Mouse (Mus musculus) CH12.LX (cell line): ENCODE measurements around the gene Arhgef2. TPM values are rescaled to one million over a fixed set of nuclear protein-coding genes. Genes with fewer than 3 reads are reported as not detected.

Source experiments
- DNase-seq: peaks from one replicate; pipeline ENCODE4 v3.0.0-alpha.2; 2013; ENCODE audit errors: extremely low read depth
- H3K27ac ChIP-seq: 2 replicates; pipeline ENCODE4 v1.5.1; 2012; ENCODE audit warnings: low read depth, mild to moderate bottlenecking, control low read depth, moderate library complexity; ENCODE audit not compliant: insufficient read depth
- H3K27me3 ChIP-seq: replicated peaks from 2 replicates; pipeline ENCODE3; 2012; ENCODE audit warnings: inconsistent platforms
- H3K36me3 ChIP-seq, 2 experiments: replicated peaks in 1 of 2; 2 replicates each; pipeline versions ENCODE3 to v1.6.1; 2012; ENCODE audit warnings: inconsistent platforms in 1 of 2, low read length in 1 of 2, mild to moderate bottlenecking in 1 of 2, mixed read lengths in 1 of 2, moderate library complexity in 1 of 2; ENCODE audit not compliant: control insufficient read depth in 1 of 2, insufficient read depth in 1 of 2
- H3K4me1 ChIP-seq, 2 experiments: 2 replicates each; pipeline ENCODE4 v1.6.1; 2012; ENCODE audit warnings: inconsistent platforms in 1 of 2, moderate library complexity in 1 of 2; ENCODE audit not compliant: insufficient read depth in 2 of 2, control insufficient read depth in 1 of 2
- H3K4me2 ChIP-seq: 2 replicates; pipeline ENCODE4 v1.6.1; 2012; ENCODE audit warnings: low read depth, mild to moderate bottlenecking, control low read depth; ENCODE audit not compliant: poor library complexity, insufficient read depth, severe bottlenecking
- H3K4me3 ChIP-seq, 3 experiments: fragments of 150-350 bp in 1 of 3; sonication (generic) in 1 of 3; replicated peaks in 1 of 3; 2 replicates each; pipeline versions ENCODE3 to v1.5.1; 2011 to 2012; ENCODE audit warnings: low read depth in 2 of 3, low read length in 2 of 3, mild to moderate bottlenecking in 2 of 3, moderate library complexity in 2 of 3, control low read depth in 1 of 3, improper control_type of control experiment in 1 of 3, inconsistent platforms in 1 of 3, mixed read lengths in 1 of 3; ENCODE audit not compliant: poor library complexity in 1 of 3
- H3K79me2 ChIP-seq: replicated peaks from 2 replicates; pipeline ENCODE4 v1.6.1; 2012; ENCODE audit warnings: mild to moderate bottlenecking, moderate library complexity; ENCODE audit not compliant: control insufficient read depth, poor library complexity, insufficient read depth, severe bottlenecking; ENCODE audit errors: extremely low read depth
- H3K9ac ChIP-seq: 2 replicates; pipeline ENCODE4 v1.6.1; 2012; ENCODE audit warnings: low read depth, mild to moderate bottlenecking, control low read depth, moderate library complexity; ENCODE audit not compliant: insufficient read depth
- H3K9me3 ChIP-seq: replicated peaks from 2 replicates; pipeline ENCODE3; 2012; ENCODE audit warnings: low read length, inconsistent platforms, mixed read lengths
- CTCF ChIP-seq, 2 experiments: IDR thresholded peaks in 1 of 2; conservative IDR thresholded peaks in 1 of 2; 2 replicates each; pipeline ENCODE4 v1.5.1; 2011 to 2012; ENCODE audit warnings: low read depth in 2 of 2, low read length in 2 of 2, improper control_type of control experiment in 1 of 2, inconsistent platforms in 1 of 2, mild to moderate bottlenecking in 1 of 2, moderate library complexity in 1 of 2
- E2F4 ChIP-seq: IDR thresholded peaks from 2 replicates; pipeline ENCODE4 v1.6.1; 2011; ENCODE audit warnings: low read depth, low read length, improper control_type of control experiment; ENCODE audit not compliant: insufficient replicate concordance
- ELF1 ChIP-seq: IDR thresholded peaks from 2 replicates; pipeline ENCODE4 v1.6.1; 2014; ENCODE audit warnings: low read depth, mild to moderate bottlenecking, inconsistent platforms, low read length, improper control_type of control experiment
- GABPA ChIP-seq: IDR thresholded peaks from 2 replicates; pipeline ENCODE4 v1.6.1; 2012; ENCODE audit warnings: low read depth, low read length, improper control_type of control experiment, inconsistent platforms; ENCODE audit not compliant: insufficient replicate concordance
- IRF4 ChIP-seq: IDR thresholded peaks from 2 replicates; pipeline ENCODE4 v1.6.1; 2014; ENCODE audit warnings: low read depth, mild to moderate bottlenecking, inconsistent platforms, low read length, improper control_type of control experiment
- JUND ChIP-seq: conservative IDR thresholded peaks from 2 replicates; pipeline ENCODE4 v1.6.1; 2011; ENCODE audit warnings: low read depth, low read length, improper control_type of control experiment
- KAT2A ChIP-seq: IDR thresholded peaks from 2 replicates; pipeline ENCODE4 v1.6.1; 2012; ENCODE audit warnings: low read length, improper control_type of control experiment, inconsistent platforms; ENCODE audit not compliant: insufficient replicate concordance
- MAFK ChIP-seq: IDR thresholded peaks from 2 replicates; pipeline ENCODE4 v1.6.1; 2011; ENCODE audit warnings: low read length, improper control_type of control experiment; ENCODE audit not compliant: insufficient replicate concordance
- MAX ChIP-seq: IDR thresholded peaks from 2 replicates; pipeline ENCODE4 v1.6.1; 2011; ENCODE audit warnings: low read length, improper control_type of control experiment
- MAZ ChIP-seq: IDR thresholded peaks from 2 replicates; pipeline ENCODE4 v1.6.1; 2012; ENCODE audit warnings: low read depth, mild to moderate bottlenecking, inconsistent platforms, low read length, improper control_type of control experiment, moderate library complexity
- MXI1 ChIP-seq: IDR thresholded peaks from 2 replicates; pipeline ENCODE4 v1.6.1; 2011; ENCODE audit warnings: mild to moderate bottlenecking, low read depth, low read length, improper control_type of control experiment
- MYC ChIP-seq: IDR thresholded peaks from 2 replicates; pipeline ENCODE4 v1.6.1; 2011; ENCODE audit warnings: low read depth, mild to moderate bottlenecking, improper control_type of control experiment, low read length
- POLR2AphosphoS2 ChIP-seq: IDR thresholded peaks from 2 replicates; pipeline ENCODE4 v1.6.1; 2011; ENCODE audit warnings: low read depth, low read length, improper control_type of control experiment
- RAD21 ChIP-seq: IDR thresholded peaks from 2 replicates; pipeline ENCODE4 v1.6.1; 2011; ENCODE audit warnings: low read depth, mild to moderate bottlenecking, low read length, improper control_type of control experiment, moderate library complexity
- SIN3A ChIP-seq: IDR thresholded peaks from 2 replicates; pipeline ENCODE4 v1.6.1; 2012; ENCODE audit warnings: low read length, improper control_type of control experiment, inconsistent platforms
- SMC3 ChIP-seq: IDR thresholded peaks from 2 replicates; pipeline ENCODE4 v1.6.1; 2011; ENCODE audit warnings: low read depth, low read length, improper control_type of control experiment
- TBP ChIP-seq: conservative IDR thresholded peaks from 2 replicates; pipeline ENCODE4 v1.6.1; 2011; ENCODE audit warnings: low read depth, low read length, improper control_type of control experiment
- USF2 ChIP-seq: conservative IDR thresholded peaks from 2 replicates; pipeline ENCODE4 v1.6.1; 2011; ENCODE audit warnings: low read depth, low read length, improper control_type of control experiment
- ZC3H11A ChIP-seq: IDR thresholded peaks from 2 replicates; pipeline ENCODE4 v1.6.1; 2012; ENCODE audit warnings: low read depth, mild to moderate bottlenecking, inconsistent platforms, low read length, improper control_type of control experiment
- ZMIZ1 ChIP-seq: IDR thresholded peaks from 2 replicates; pipeline ENCODE4 v1.6.1; 2012; ENCODE audit warnings: low read depth, mild to moderate bottlenecking, inconsistent platforms, low read length, improper control_type of control experiment
- dilution Hi-C: fragments of 300-500 bp; cut with MboI; formaldehyde crosslinking; loops from 2 replicates; pipeline ENCODE4 v1.14.3; 2020; ENCODE audit warnings: low sequenced_read_pairs; ENCODE audit not compliant: extremely low pct_unique_long_range_greater_than_20kb, extremely low pct_ligation_motif_present
- in situ Hi-C: fragments of 300-500 bp; cut with MboI; formaldehyde crosslinking; loops from 3 replicates; pipeline ENCODE4 v1.14.3; 2019; ENCODE audit warnings: low sequenced_read_pairs, low pct_ligation_motif_present, low pct_unique_long_range_greater_than_20kb, mixed read lengths
- polyA plus RNA-seq: library from polyadenylated mRNA; unstranded; fragments of >175 nt; gene quantifications from 2 replicates; pipeline ENCODE4 v1.2.1, GENCODE M21; 2012; ENCODE audit warnings: low read depth; ENCODE audit not compliant: insufficient read length
- total RNA-seq, 2 experiments: library from RNA; depleted of rRNA; stranded (reverse); fragments of 300-350 nt in 1 of 2; fragments of >200 nt in 1 of 2; gene quantifications; 2 replicates each; pipeline ENCODE4 v1.2.3; 2012 to 2014

Gene Arhgef2
- total and polyA plus RNA-seq, 3 experiments = 18.5 to 43.9 (median 43.1) TPM

DNA sequence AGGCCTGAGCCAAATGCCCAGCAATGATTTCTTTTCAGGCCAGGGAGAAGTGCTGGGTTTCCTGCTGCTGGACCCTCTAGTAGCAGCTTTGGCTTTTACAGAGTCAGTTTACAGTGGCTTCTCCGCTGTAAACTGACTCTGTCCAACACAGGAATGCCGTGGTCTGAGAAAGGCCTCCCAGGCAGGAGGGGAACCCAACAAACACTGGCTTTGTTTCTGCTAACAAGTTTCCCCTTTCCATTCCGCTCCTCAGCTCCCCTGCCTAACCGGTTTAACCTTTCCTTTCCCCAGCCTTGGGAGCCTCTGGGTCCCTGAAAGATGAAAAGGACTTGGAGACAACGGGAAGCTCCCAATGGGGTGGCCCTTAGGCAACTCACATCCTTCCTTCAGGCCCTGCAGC lies 15.5 kb upstream of the Arhgef2 start:
- no peaks in the 10 kb centered on the region for H3K27me3 ChIP-seq
- H3K9me3 ChIP-seq = no peaks in the 10 kb centered on the region

DNA sequence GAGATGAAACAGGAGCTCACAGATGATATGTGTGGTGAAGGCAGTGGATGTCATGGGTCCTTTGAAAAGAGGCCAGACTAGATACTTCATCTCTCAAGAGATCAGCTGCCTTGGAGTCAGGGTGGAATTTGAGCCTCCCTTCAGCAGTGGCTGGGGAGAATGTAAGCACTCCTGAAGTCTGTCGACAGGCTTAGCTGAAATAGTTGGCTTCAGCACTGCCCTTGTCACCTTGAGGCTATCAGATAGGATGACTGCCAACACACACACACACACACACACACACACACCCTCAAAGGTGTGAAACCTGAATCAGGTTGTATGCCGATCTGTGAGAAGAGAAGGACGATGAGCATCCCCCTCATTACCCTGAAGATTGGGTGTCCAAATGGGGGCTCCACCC lies 14.7 kb upstream of the Arhgef2 start:
- DNase-seq = no peak
- Histone ChIP-seq H3K4me3 (no peak overlapping the region), H3K9me3 (no peaks in the 10 kb centered on the region), H3K9ac (no peak overlapping the region), H3K4me1 (peaks cover 10 to 29% of the 10 kb centered on the region in 2 experiments), H3K27me3 (no peaks in the 10 kb centered on the region), H3K79me2 (no peaks in the 10 kb centered on the region), H3K36me3 (peaks cover 18 to 47% of the 10 kb centered on the region in 2 experiments), H3K27ac (no peak overlapping the region), H3K4me2 (no peak overlapping the region)
- dilution Hi-C loops (no loop called here), in situ Hi-C loops (no loop called here)
- no peak for TF ChIP-seq ZMIZ1

More for the DNA sequence above, 15.5 kb upstream of the Arhgef2 start:
- in situ Hi-C loops = no loop called here
- no peak for TF ChIP-seq MAX
- no peak for TF ChIP-seq POLR2AphosphoS2
- H3K79me2 ChIP-seq = no peaks in the 10 kb centered on the region
- no peak overlapping the region for H3K4me2 ChIP-seq
- H3K36me3 ChIP-seq = peaks cover 25 to 54% of the 10 kb centered on the region in 2 experiments
- no peak for DNase-seq
- no peak overlapping the region for H3K4me3 ChIP-seq
- dilution Hi-C loops = no loop called here
- no peak overlapping the region for H3K27ac ChIP-seq
- H3K9ac ChIP-seq = no peak overlapping the region
- H3K4me1 ChIP-seq = peaks cover 10 to 29% of the 10 kb centered on the region in 2 experiments

DNA sequence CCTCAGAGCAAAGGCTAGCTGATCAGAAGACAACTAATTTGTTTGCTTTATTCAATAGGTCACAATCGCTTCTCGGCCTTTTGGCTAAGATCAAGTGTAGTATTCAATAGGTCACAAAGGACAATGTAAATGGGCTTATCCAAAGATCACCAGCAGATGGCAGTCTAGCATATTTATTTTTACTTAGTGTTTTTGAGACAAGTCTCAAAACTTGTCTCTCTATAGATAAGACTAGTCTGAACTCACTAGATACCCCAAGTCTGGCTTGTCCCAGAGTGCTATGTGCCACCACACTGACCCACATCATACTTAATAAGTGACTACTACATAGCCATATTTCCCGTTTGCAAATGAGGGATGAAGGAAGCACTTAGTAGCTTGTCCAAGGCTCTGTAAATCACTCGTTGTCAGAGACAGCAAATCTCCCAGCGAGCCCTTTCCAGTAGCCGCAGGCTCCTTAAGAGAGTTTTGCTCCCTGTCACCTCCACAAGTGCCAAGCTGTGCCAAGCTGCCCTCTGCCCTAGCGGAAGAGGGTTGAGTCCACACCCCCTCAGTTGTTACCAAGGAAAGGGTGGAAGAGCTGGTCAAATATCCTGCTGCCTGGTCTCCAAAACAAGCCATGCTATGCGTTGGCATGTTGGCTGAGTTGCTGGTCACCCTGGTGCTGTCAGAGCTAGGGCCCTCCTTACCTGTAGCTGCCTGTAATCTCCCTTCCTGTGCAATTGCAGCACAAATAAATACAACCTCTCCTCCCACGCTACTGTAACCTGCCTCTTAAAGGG lies 13.6 kb upstream of the Arhgef2 start:
- Histone ChIP-seq H3K4me3 (peak overlapping the region in 1 of 3 experiments; percentile 49), H3K4me2 (peak overlapping the region; percentile 71), H3K27ac (peak overlapping the region; percentile 76), H3K27me3 (no peaks in the 10 kb centered on the region), H3K9me3 (no peaks in the 10 kb centered on the region), H3K9ac (peak overlapping the region; percentile 36; the same call in 1 of the 2 replicates), H3K79me2 (no peaks in the 10 kb centered on the region), H3K36me3 (peaks cover 14 to 37% of the 10 kb centered on the region in 2 experiments), H3K4me1 (peaks cover 13 to 29% of the 10 kb centered on the region in 2 experiments)
- in situ Hi-C loops (no loop called here), dilution Hi-C loops (no loop called here)
- no peak for TF ChIP-seq ELF1
- TF ChIP-seq MAFK = no peak
- peak; percentile 79 for TF ChIP-seq SMC3
- 0 out of 2 replicates have a peak, but pooled peaks have one; percentile 18 for TF ChIP-seq E2F4
- no peak for TF ChIP-seq TBP
- TF ChIP-seq USF2 = no peak
- TF ChIP-seq POLR2AphosphoS2 = no peak
- TF ChIP-seq GABPA = no peak
- TF ChIP-seq ZMIZ1 = no peak
- no peak for TF ChIP-seq MYC
- TF ChIP-seq CTCF (conservative IDR thresholded peaks at IDR 0.05 in 1 of 2, IDR thresholded peaks at IDR 0.05 in 1 of 2; ENCODE audit: low read depth in 2 of 2, low read length in 2 of 2) = peak; percentile 52 to 80
- TF ChIP-seq KAT2A = no peak
- TF ChIP-seq JUND = peak; percentile 36; the same call in 1 of the 2 replicates
- TF ChIP-seq ZC3H11A = peak; percentile 34; the same call in 1 of the 2 replicates
- peak; percentile 29; the same call in 1 of the 2 replicates for TF ChIP-seq SIN3A
- TF ChIP-seq IRF4 = no peak
- peak; percentile 76 for TF ChIP-seq RAD21
- 0 out of 2 replicates have a peak, but pooled peaks have one; percentile 25 for TF ChIP-seq MXI1
- no peak for TF ChIP-seq MAZ
- DNase-seq = peak; percentile 76
